Mouse (Mus musculus) lung, adult 18-20 months (tissue): ENCODE results near the gene Arhgef10l.

Experiments used
- DNase-seq, 2 experiments: peaks; one replicate each; pipeline ENCODE4 v3.0.0; 2022; ENCODE audit warnings: mixed read lengths in 2 of 2

The Arhgef10l gene

GRCm38 (mm10) chr4:140631276-140631849 is 34.4 kb downstream of the Arhgef10l start:
- no peak for DNase-seq

DNA sequence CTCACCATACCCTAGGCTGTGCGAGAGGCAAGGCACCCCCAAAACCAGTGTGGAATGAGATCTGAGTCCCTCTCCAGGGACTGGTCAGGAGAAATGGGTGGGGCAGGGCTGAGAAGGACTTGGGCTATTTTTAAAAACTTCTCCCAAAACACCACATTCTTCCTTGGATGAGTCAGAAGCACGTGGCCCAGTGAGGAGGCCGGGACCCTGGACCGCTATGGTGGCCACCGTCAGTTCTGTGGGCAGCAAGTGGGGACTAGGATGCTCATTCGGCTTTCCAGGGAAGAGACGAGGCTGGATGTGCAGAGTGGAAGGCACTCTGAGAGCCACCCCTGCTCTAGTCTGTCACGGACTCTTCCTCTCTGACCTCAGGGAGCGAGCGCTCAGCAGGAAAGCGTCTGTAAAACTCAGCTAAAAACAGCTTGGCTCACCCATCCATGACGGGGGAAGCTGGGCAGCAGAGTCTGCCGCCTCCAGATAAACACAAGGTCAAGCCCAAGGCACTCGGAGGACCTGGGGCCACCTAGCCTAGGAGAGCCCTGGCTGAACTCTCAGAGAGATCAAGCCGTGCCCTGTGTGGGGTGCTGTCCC is 35.1 kb downstream of the Arhgef10l start:
- DNase-seq, result peak; percentile 39 to 54

DNA sequence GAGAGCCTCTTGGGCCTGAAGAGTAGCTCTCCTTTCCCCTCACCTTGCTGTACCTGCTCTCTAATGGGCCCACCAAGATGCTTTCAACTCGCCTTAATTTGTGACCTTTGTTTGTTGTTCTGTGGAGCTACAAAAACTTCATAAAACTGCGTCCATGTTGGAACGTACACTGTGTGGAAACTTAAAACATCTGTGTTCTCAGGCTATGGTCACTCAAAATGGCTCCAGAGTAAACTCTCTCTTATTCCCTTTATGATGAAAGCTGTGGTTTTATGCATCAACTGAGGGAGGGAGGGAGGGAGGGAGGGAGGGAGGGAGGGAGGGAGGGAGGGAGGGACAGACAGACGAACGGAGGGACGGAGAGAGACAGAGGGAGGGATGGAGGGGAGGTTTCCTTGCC is 35.7 kb downstream of the Arhgef10l start:
- no peak for DNase-seq

GRCm38 (mm10) chr4:140628971-140629370 is 36.8 kb downstream of the Arhgef10l start:
- no peak for DNase-seq

DNA sequence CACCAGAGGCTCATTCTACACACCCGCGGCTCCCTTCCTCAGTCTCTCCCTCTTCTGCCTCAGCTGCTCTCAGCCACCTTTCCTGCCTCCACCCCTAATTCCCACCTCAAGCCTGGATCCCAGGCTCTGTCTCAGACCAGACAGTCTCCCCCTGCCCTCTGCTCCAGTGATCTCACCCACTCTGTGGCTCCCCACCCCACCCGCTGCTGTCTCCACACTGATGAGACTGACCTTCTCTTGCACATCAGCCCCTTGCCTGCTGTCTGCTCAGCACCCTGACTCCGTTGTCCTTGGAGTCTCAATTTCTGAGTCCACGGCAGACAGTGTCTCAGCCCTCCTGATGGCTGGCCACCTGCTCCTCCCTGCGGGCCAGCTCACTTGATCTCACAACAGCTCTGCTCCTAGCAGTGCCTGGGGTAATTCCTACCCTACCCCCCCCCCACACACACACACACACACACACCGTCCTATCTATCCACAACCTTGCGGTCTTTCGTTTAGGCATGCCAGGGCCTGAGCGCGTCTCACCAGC is 37.3 kb downstream of the Arhgef10l start:
- DNase-seq, result no peak

GRCm38 (mm10) chr4:140625651-140626525 is 39.9 kb downstream of the Arhgef10l start:
- no peak for DNase-seq

DNA sequence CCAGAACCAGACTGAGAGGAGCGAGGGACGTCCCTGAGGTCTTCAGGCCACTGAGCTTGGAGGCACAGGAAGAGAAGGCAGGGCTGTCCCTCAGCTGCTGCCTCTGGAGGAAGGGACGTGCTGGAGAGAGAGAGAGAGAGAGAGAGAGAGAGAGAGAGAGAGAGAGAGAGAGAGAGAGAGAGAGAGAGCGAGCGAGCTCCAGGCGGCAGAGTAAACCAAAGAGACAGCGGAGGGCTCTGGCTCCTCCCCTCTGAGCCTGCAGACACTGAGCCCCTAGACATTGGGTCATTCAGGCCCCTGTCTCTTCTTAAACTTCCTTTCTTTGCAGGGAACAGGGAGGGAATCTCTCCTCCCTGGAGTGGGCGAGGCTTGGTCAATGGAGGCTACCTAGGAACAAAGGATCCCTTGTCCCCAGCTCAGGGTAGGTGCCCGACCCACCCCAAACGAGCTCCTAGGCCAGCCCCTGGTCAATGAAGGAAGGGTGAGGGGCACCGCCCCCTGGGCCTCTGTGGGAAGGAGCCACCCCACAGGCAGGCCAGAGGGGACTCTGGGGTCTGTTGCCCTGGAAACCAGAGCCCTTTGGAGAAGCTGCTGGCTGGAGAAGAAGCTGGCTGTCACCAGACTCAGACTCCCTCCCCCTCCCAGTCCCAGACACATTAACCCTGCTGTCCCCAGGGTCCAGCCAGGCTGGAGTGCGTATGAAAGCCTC is 41.2 kb downstream of the Arhgef10l start:
- no peak for DNase-seq

- DNase-seq, result no peak
Observed at GRCm38 (mm10) chr4:140624087-140624467, 41.7 kb downstream of the Arhgef10l start.

GRCm38 (mm10) chr4:140622819-140623218 is 43.0 kb downstream of the Arhgef10l start:
- no peak for DNase-seq

DNA sequence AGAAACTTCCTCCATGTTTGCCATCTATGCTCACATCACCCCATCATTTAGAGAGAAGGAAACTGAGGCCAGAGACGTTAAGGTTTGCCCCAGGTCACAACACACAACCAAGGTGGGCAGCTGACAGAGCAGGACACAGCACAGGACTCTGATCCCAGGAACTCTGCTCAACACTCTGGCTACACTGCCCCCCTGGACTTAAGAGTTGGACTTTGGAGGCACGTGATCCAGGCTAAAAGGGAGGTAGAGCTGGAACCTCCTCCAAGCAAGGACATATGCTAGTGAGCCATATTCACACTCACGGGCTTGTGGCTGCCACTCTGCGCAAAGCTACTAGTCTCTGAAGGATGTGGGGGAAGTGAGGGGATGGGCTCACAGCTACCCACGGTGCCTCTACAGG is 45.3 kb downstream of the Arhgef10l start:
- DNase-seq, result no peak

- peak; percentile 71 to 84 for DNase-seq
Observed at GRCm38 (mm10) chr4:140617391-140618385, 48.1 kb downstream of the Arhgef10l start.

DNA sequence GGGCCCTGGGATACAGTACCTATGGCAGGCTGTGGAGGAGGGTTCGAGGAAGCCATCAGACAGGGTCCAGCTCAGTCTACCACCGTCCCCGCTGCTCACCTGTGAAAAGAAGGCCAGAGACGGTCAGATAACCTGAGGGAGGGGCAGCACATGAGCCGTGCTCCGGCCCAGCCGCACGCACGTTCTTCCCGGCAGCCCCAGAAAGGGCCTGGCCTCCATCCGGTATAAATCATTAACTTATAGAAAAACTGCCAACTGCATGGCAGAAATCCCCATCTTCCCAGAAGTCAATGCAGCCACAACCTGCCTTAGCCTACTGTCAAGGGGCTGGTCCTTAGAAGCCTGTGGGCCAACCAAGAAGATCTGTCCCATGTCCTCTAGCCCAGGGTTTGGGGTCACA is 48.9 kb downstream of the Arhgef10l start:
- DNase-seq, result peak in 1 of 2 experiments; percentile 21

DNA sequence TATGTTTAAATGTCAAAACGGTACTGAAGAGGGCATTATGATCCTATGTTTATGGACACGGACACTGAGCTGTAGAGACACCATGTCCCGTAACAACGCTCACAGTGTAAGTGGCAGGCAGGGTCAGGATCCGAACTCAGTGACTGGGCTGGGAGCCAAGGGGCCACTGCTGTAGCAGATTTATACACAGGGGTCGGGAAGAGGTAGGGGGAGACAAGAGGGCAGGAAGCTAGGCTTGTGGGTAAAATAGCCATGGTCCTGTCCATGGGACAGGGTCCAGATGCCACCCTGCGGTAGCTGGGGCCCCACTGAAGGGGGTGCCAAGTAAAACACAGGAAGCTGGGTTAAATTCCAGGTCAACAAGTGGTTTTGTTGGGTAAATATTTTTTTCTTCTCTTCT is 49.6 kb downstream of the Arhgef10l start:
- DNase-seq, result peak; percentile 36 to 49

DNA sequence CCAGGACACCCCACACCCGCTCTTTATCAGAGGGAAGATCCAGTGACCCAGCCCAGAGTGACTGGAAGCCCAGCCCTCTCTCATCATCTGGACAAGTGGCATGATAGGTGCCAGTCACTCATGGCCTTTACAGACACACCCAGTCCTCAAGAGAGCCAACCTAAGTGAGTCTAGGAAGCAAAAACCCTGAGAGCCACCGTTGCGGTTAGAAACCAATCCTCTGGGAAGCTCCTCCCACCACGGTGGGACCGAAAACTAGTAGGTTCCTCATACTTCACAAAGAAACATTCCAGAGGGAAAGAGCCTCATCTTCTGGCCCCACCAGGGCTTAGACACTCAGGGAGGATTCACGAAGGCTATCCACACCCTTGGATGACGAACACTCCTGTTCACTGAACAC is 50.0 kb downstream of the Arhgef10l start:
- peak; percentile 58 to 62 for DNase-seq

GRCm38 (mm10) chr4:140614553-140614952 is 51.3 kb downstream of the Arhgef10l start:
- no peak for DNase-seq

GRCm38 (mm10) chr4:140614145-140614544 is 51.7 kb downstream of the Arhgef10l start:
- no peak for DNase-seq

GRCm38 (mm10) chr4:140610841-140611609 is 54.8 kb downstream of the Arhgef10l start:
- DNase-seq, result peak in 1 of 2 experiments; percentile 23

DNA sequence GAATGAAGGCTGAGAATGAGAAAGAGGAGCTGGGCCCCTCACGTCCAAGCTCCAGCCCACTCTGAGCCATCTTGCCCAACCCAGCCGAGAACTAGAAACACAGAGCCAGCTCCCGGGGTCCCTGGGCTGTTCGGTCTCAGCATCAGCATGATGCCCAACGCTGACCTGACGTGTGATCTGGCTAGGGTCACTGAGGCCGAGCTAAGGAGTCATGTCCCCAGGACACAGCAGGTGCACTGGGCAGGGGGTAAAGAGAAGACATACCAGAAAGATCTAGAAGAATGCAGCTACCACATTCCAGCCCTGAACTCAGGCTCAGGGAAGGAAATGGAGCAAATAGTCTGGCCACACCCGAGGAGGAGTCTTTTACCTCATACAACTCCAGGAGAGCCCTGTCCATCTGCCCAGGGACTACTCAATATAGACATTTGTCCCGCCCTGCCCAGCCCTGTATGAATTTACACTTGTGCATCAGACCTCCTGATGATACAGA is 57.5 kb downstream of the Arhgef10l start:
- DNase-seq, result no peak

- DNase-seq, result no peak
Observed at GRCm38 (mm10) chr4:140606779-140607178, 59.0 kb downstream of the Arhgef10l start.

GRCm38 (mm10) chr4:140606197-140606596 is 59.6 kb downstream of the Arhgef10l start:
- no peak for DNase-seq

DNA sequence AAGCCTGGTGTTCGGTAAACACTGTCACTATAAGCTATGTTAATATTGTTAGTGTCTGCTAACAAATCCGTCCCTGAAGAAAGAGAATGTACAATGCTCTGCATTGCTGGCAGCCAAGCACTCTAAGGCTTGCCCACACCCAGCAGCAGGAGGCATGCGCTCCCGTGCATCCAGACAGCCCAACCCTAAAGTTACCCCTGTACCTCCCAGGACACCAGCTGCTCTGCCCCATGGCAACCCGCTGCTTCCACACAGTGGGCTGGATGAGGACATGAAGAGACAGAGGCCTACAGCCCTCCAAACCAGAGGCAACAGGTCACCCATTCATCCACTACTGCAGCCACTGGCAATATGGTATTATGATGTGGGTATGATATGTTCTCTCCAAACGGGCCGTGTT is 60.0 kb downstream of the Arhgef10l start:
- DNase-seq, result no peak
